Mouse (Mus musculus): Measurements from ENCODE around the gene Plekha7. TPM values are rescaled to one million over a fixed set of nuclear protein-coding genes. Genes with fewer than 3 reads are reported as not detected.

The Plekha7 gene
- polyA plus RNA-seq, 1 experiment from 2014 or later = 5.7 TPM

DNA sequence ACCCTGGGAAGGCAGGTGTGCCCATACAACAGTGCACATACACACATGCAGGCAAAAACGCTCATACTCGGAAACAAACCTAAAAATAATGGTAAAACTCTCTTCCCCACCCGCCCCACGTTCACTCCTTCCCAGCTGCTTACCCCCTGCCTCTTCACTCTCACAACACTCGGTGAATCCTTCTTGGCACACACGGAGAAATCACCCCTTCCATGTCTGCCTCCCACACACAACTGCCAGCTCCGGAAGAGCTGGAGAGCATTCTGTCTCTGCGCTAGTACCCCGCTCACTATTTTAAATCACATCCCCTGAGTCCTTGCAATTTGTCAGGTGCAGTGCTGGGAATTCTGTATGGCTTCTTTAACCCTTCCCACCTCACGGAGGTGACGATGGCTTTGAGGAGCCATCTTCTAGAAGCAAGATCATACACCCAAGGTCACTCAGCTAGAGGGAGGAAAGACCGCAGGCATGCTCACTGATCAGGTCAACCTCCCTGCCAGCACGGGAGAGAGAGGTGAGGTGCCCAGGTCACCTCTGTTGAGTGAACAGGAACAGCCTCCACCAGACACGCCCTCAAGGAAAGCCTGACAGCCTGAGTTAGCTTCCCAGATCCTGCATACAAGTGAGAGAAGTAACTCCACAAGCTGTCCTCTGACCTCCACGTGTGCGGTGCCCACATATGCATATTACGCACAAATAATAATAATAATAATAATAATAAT, 49.6 kb downstream of the Plekha7 start:
- Histone ChIP-seq H3K9ac (replicated peaks; ENCODE audit: low read depth) (no peak overlapping the region), H3K4me2 (replicated peaks; ENCODE audit: low read depth, low read length) (no peak overlapping the region), H3K36me3 (ENCODE audit: insufficient read depth, low read length) (no peaks in the 10 kb centered on the region), H3K27ac (ENCODE audit: low read length) (no peak overlapping the region), H3K27me3 (replicated peaks; ENCODE audit: insufficient read depth, low read length) (no peaks in the 10 kb centered on the region), H3K4me3 (ENCODE audit: low read depth, low read length) (no peak overlapping the region), H3K9me3 (ENCODE audit: low read length) (no peaks in the 10 kb centered on the region), H3K4me1 (ENCODE audit: insufficient read depth, low read depth, low read length) (no peaks in the 10 kb centered on the region)
- DNase-seq (ENCODE audit: low spot score) (no peak), ATAC-seq (no peak)
- no peak for TF ChIP-seq EP300 (IDR thresholded peaks at IDR 0.05)
- TF ChIP-seq CTCF (IDR thresholded peaks at IDR 0.05) = no peak
- WGBS = 71% methylated on average over 17 of the region's 17 CpGs

DNA sequence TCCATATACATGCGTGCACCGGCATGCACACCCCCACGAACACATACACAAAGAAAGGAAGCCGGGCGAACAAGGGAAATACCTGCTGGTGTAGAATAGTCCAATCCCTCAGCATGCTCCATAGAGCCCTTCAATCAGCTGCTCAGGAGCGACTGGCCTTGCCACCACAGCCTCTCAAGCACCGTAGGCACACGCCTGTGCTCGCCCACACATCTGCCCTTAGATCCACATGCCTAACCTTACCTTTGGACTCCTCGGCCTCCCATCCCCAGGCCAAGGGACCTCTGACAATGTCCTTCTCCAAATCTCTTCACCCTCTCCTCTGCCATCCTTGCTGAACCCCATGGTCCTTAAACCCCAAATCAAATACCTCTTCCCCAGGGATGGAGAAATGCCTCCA, 50.2 kb downstream of the Plekha7 start:
- no peak for DNase-seq (ENCODE audit: low spot score)
- 93% methylated on average over 10 of the region's 10 CpGs for WGBS
- Histone ChIP-seq H3K9ac (replicated peaks; ENCODE audit: low read depth) (no peak overlapping the region), H3K9me3 (ENCODE audit: low read length) (no peaks in the 10 kb centered on the region), H3K4me1 (ENCODE audit: insufficient read depth, low read depth, low read length) (no peaks in the 10 kb centered on the region), H3K27ac (ENCODE audit: low read length) (no peak overlapping the region), H3K4me3 (ENCODE audit: low read depth, low read length) (no peak overlapping the region), H3K27me3 (replicated peaks; ENCODE audit: insufficient read depth, low read length) (no peaks in the 10 kb centered on the region), H3K4me2 (replicated peaks; ENCODE audit: low read depth, low read length) (no peak overlapping the region), H3K36me3 (ENCODE audit: insufficient read depth, low read length) (no peaks in the 10 kb centered on the region)
- ATAC-seq = no peak
- TF ChIP-seq EP300 (IDR thresholded peaks at IDR 0.05) (no peak), CTCF (IDR thresholded peaks at IDR 0.05) (no peak)

DNA sequence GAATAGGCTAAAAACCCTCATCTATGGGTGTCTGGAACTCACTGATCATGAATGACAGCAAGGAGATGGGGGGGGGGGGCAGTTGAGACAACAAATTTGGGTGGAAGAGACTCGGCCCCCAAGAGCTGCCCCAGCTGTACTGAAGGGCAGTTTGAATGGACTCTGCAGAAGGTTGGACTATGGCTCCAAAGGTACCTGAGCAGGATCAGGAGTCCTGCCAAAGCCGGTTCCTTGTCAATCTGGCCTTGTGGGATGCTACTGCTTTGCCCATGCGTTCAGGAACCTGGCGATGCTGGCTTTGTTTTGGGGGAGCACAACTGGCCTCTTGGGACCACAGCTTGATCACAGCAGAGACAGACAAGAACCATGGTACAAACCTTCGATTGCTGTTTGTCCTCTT, 52.5 kb downstream of the Plekha7 start:
- no peak overlapping the region for H3K4me2 ChIP-seq (replicated peaks; ENCODE audit: low read depth, low read length)
- no peaks in the 10 kb centered on the region for H3K27me3 ChIP-seq (replicated peaks; ENCODE audit: insufficient read depth, low read length)
- no peaks in the 10 kb centered on the region for H3K36me3 ChIP-seq (ENCODE audit: insufficient read depth, low read length)
- no peak for ATAC-seq
- no peak for DNase-seq (ENCODE audit: low spot score)
- H3K9ac ChIP-seq (replicated peaks; ENCODE audit: low read depth) = no peak overlapping the region
- 81% methylated on average over 5 of the region's 5 CpGs for WGBS
- H3K9me3 ChIP-seq (ENCODE audit: low read length) = no peaks in the 10 kb centered on the region
- no peak overlapping the region for H3K4me3 ChIP-seq (ENCODE audit: low read depth, low read length)
- TF ChIP-seq CTCF (IDR thresholded peaks at IDR 0.05) (no peak), EP300 (IDR thresholded peaks at IDR 0.05) (no peak)
- H3K4me1 ChIP-seq (ENCODE audit: insufficient read depth, low read depth, low read length) = no peaks in the 10 kb centered on the region
- H3K27ac ChIP-seq (ENCODE audit: low read length) = no peak overlapping the region

DNA sequence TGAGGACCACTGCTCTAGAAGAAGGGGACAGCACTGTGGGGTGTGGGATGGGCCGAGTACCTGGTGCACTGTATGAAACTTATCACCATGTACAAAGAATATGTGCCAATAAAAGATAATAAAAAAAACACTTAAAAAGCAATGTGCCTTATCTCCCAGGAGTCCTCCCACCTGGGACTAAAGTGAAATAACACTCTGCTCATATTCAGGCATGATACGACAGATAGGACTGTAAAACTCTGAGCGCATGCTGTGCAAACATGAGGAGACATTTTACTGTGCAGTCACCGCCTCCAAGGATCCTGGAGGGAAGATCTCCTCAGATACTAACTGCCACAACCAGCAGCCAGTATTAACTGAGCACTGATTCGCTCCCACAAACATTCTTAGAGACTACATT, 53.5 kb downstream of the Plekha7 start:
- 88% methylated on average over 5 of the region's 5 CpGs for WGBS

DNA sequence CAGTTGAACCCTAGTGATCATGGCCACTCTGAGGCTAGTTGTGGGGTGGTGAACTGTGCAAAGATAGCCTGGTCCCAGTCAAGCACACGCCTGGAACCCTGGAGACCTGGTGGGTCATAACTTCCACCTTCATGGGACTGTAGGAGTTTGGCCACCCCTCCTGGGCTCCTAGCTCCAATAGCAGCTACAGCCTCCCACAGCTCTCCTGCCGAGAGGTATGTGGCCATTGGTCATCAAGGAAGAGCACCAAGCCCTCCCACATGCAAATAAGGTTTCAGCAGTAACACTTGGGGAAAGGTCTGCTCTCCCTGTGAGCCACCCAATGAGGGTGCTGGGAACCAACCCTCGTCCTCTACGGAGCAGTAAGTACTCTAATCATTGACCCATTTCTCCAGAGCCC, 55.7 kb downstream of the Plekha7 start:
- WGBS = 78% methylated on average over 4 of the region's 4 CpGs

More for the DNA sequence above, 53.5 kb downstream of the Plekha7 start:
- no peaks in the 10 kb centered on the region for H3K27me3 ChIP-seq (replicated peaks; ENCODE audit: insufficient read depth, low read length)
- H3K4me3 ChIP-seq (ENCODE audit: low read depth, low read length) = no peak overlapping the region
- no peak for ATAC-seq
- H3K9me3 ChIP-seq (ENCODE audit: low read length) = no peaks in the 10 kb centered on the region
- no peak for DNase-seq (ENCODE audit: low spot score)
- TF ChIP-seq CTCF (IDR thresholded peaks at IDR 0.05) (no peak), EP300 (IDR thresholded peaks at IDR 0.05) (no peak)
- no peak overlapping the region for H3K27ac ChIP-seq (ENCODE audit: low read length)
- H3K4me1 ChIP-seq (ENCODE audit: insufficient read depth, low read depth, low read length) = no peaks in the 10 kb centered on the region
- H3K4me2 ChIP-seq (replicated peaks; ENCODE audit: low read depth, low read length) = no peak overlapping the region
- no peaks in the 10 kb centered on the region for H3K36me3 ChIP-seq (ENCODE audit: insufficient read depth, low read length)
- no peak overlapping the region for H3K9ac ChIP-seq (replicated peaks; ENCODE audit: low read depth)

DNA sequence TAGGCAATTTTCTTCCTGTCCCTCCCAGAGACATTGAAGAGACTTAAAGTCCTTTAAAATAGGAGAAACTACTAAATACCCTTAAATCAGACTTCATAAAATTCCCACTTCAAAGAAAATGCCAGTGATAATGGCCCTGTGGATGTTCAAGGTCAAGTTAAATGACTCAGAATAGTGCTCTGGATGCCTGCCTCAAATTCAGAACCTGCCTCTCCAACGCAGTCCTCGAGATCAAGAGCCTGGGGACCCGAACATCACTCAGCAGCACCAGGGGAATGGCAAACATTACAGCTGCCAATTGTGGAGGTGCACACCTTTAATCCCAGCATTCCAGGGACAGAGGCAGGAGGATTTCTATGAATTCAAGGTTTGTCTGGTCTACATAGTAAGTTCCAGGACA, 56.7 kb downstream of the Plekha7 start:
- H3K36me3 ChIP-seq (ENCODE audit: insufficient read depth, low read length) = no peaks in the 10 kb centered on the region
- H3K9ac ChIP-seq (replicated peaks; ENCODE audit: low read depth) = no peak overlapping the region
- WGBS = 61% methylated on average over 3 of the region's 3 CpGs
- no peak for ATAC-seq
- no peak overlapping the region for H3K27ac ChIP-seq (ENCODE audit: low read length)
- H3K9me3 ChIP-seq (ENCODE audit: low read length) = no peaks in the 10 kb centered on the region
- no peak overlapping the region for H3K4me2 ChIP-seq (replicated peaks; ENCODE audit: low read depth, low read length)
- no peaks in the 10 kb centered on the region for H3K27me3 ChIP-seq (replicated peaks; ENCODE audit: insufficient read depth, low read length)
- H3K4me3 ChIP-seq (ENCODE audit: low read depth, low read length) = no peak overlapping the region
- no peaks in the 10 kb centered on the region for H3K4me1 ChIP-seq (ENCODE audit: insufficient read depth, low read depth, low read length)
- TF ChIP-seq CTCF (IDR thresholded peaks at IDR 0.05) (no peak), EP300 (IDR thresholded peaks at IDR 0.05) (no peak)
- DNase-seq (ENCODE audit: low spot score) = no peak

More for the DNA sequence above, 55.7 kb downstream of the Plekha7 start:
- no peaks in the 10 kb centered on the region for H3K9me3 ChIP-seq (ENCODE audit: low read length)
- H3K4me3 ChIP-seq (ENCODE audit: low read depth, low read length) = no peak overlapping the region
- no peaks in the 10 kb centered on the region for H3K4me1 ChIP-seq (ENCODE audit: insufficient read depth, low read depth, low read length)
- no peak overlapping the region for H3K4me2 ChIP-seq (replicated peaks; ENCODE audit: low read depth, low read length)
- H3K27ac ChIP-seq (ENCODE audit: low read length) = no peak overlapping the region
- ATAC-seq (no peak), DNase-seq (ENCODE audit: low spot score) (no peak)
- no peak overlapping the region for H3K9ac ChIP-seq (replicated peaks; ENCODE audit: low read depth)
- H3K36me3 ChIP-seq (ENCODE audit: insufficient read depth, low read length) = no peaks in the 10 kb centered on the region
- H3K27me3 ChIP-seq (replicated peaks; ENCODE audit: insufficient read depth, low read length) = no peaks in the 10 kb centered on the region
- no peak for TF ChIP-seq CTCF (IDR thresholded peaks at IDR 0.05)
- no peak for TF ChIP-seq EP300 (IDR thresholded peaks at IDR 0.05)
